Mouse (Mus musculus) ES-E14 (cell line): Measurements from ENCODE around the gene Mpp6.

Experiments used
- CHD2 ChIP-seq: IDR thresholded peaks from 2 replicates; pipeline ENCODE4 v1.6.1; 2014; ENCODE audit warnings: mild to moderate bottlenecking, low read depth, low read length, inconsistent platforms
- MAFK ChIP-seq: IDR thresholded peaks from 2 replicates; pipeline ENCODE4 v1.6.1; 2014; ENCODE audit warnings: mild to moderate bottlenecking, low read depth, low read length, inconsistent platforms; ENCODE audit not compliant: insufficient read depth
- ZC3H11A ChIP-seq: IDR thresholded peaks from 2 replicates; pipeline ENCODE4 v1.6.1; 2012; ENCODE audit warnings: low read depth, mild to moderate bottlenecking, inconsistent platforms, low read length, borderline replicate concordance
- ZNF384 ChIP-seq: IDR thresholded peaks from 2 replicates; pipeline ENCODE4 v1.6.1; 2012; ENCODE audit warnings: low read depth, low read length, inconsistent platforms

- TF ChIP-seq CHD2 (no peak), MAFK (no peak), ZC3H11A (no peak), ZNF384 (0 out of 2 replicates have a peak, but pooled peaks have one; percentile 53)
Measured at GRCm38 (mm10) chr6:50109201-50109756, 762 bp upstream of the Mpp6 start.
